Mouse (Mus musculus) erythroblast, embryonic 14.5 days (primary cell): ENCODE data around the gene Ext2.

Experiments
- GATA1 ChIP-seq: IDR thresholded peaks from 2 replicates; pipeline ENCODE4 v1.6.1; 2012; ENCODE audit warnings: low read length, inconsistent platforms, mixed read lengths
- TAL1 ChIP-seq: IDR thresholded peaks from 3 replicates; pipeline ENCODE4 v1.6.1; 2012; ENCODE audit warnings: low read length, inconsistent platforms, mixed read lengths

- TF ChIP-seq GATA1 (no peak), TAL1 (no peak)
These were observed 28.0 kb downstream of the Ext2 start for GRCm38 (mm10) chr2:93794375-93794774.
